Mouse (Mus musculus): Measurements from ENCODE around the gene Otos.

DNA sequence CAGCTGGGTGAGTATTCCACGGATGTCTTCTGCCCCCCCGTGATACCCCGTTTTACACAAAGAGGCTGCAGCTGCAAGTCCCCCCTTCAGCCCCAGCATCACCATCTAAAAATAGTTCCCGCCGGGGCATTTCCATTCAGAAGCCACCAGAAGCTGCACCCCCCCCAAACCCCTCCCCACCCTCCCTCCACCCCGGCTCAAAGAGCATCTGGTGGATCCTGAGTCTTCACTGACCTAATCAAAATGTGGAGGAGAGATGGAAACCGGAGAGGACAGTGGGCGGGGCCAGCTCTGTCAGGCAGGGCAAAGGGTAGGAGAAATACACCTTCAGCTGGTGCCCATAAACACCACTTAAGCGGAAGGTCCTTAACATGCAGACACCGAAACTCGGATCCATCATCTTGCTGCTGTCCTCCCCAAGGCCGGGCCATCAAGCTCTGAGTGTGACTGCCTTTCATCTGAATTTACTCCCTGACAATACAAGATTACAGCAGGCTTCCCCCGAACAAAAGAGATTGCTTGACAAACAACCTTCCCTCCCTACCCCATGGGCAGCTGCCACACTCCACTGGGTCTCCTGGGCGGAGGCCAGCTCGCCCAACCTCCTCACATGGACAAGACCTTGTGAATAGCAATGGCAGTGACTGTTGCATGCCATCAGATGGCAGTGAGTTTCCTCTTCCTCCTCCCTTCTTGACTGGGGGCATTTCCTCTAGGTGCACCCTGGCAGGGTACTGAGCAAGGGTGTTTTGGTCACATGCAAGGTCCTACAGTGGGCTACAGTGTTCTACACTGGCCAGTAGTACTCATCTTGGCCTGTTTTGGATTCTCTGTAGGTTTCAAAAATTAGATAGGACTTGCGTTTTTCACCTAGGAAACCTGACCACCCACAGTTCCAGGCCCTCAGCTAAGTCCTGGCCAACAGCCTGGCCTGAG is 32.3 kb upstream of the Otos start:
- TF ChIP-seq CTCF (conservative IDR thresholded peaks at IDR 0.05; ENCODE audit: low read length): no peak
- TF ChIP-seq POU5F1 (IDR thresholded peaks at IDR 0.05; ENCODE audit: borderline replicate concordance, low read length): no peak

Data from E14TG2a.4 (cell line).